Mouse (Mus musculus): ENCODE results near the gene Slc22a28.
"Not testable (repeated sequence)": the region's sequence is repeated elsewhere in the genome, so short reads cannot be mapped to it uniquely, and the experiment has no call there.

Slc22a28 gene

DNA sequence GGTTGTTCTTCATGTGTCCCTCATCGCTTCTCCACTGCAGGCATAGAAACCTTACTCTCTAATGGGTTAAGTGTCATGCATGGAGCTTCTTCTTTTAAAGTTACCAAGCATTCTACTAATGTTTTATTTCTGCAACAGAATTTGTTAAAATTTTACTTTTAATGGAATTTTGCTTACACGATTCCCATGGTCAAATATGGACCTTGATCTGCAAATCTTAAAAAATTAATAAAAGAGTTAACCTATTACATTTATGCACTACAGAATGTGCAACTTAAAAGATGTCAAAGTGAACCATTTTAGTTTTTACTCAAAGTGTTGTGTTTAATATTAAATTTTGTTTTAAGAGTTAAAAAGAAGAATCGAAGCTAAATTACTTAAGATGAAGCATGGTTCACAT is at the start of gene Slc22a28:
TSS of gene Slc22a28 (minus strand) at position 102 of the 400 bp plus-strand sequence.
- ATAC-seq (ENCODE audit: low TSS enrichment) = not testable (repeated sequence)

DNA sequence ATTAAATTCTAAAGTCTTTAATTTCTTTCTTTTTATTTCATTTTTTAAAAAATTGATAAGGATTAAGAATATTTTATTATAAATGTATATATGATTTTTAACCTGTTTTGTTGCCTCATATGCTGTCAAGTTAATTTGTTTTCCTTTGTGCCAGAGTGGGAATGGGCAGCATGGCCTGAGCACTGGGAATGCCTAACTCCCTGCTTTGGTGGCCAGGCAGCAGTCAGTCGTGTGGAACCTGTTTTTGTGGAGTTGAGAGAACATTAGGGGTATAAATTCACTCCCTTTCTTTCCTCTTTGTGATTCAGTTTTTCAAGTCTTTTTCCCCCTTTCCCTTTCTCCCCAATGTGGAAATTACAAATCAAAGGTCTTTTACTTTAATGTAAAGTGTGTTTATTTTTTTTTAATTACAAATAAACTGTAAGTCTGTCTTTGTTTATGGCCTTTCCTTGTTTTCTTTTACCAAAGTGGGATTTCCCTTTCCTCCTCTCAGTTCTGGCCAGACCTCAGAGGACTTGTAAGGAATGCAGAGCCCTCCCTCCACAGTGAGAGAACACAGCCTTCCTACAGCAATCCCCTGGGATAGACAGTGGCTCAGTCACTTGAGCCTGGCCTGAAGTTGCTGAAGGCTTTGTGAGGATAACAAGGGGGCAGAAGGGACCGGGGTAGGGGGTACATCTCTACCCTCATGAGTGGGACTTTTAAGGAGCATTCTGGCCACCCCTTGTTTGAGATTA is 17.2 kb upstream of the Slc22a28 start:
- ATAC-seq (ENCODE audit: low TSS enrichment) = no peak

DNA sequence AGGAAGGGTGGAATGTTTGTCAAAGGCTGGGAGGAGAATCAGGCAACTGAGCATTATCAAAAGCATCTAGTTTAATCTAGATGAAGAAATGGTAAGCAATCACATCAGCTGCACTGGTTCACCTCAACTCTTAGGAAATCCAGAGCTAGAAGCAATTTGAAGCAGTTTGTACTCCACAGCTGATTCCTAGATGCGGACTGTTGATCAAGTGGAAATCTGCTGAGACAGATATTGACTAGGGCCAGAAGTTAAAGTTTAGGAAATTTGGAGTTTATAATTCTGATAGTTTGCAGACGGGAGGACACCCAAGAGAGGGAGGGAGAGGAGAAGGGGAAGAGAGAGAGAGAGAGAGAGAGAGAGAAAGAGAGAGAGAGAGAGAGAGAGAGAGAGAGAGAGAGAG is 10.9 kb upstream of the Slc22a28 start:
- not testable (repeated sequence) for ATAC-seq (ENCODE audit: low TSS enrichment)

DNA sequence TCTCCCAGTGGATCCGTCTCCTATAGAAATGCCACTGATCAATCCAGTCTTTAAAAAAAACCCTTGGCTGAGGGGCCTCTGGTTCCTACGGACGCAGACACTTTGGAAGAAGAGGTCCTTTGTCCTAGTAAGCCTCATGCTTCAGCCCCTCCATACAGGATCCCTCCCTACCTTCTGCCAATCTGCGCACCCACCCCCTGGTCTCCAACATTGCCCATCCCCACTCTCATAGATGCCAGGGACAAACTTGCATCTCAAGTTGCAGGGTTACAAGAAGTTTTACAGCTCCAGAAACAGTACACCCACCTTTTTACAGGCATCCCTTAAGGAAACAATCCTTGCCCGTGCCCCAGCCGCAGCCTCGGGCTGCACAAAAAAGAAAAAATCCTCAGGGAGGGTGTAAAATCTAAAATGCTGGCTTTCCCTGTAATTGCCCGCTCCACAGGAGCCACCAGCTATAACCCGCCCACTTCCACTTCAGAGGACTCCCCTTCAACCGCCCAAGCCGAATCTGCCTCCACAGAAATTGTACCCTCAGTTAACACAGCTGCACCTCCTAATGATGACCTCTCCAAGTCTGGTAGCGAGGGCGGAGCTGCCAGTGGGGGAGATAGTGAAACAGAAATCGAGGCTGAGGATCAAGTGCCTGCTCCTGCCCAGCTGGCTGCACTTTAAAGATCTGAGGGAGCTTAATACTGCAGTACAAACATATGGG is 2.5 kb upstream of the Slc22a28 start:
- not testable (repeated sequence) for ATAC-seq (ENCODE audit: low TSS enrichment)

DNA sequence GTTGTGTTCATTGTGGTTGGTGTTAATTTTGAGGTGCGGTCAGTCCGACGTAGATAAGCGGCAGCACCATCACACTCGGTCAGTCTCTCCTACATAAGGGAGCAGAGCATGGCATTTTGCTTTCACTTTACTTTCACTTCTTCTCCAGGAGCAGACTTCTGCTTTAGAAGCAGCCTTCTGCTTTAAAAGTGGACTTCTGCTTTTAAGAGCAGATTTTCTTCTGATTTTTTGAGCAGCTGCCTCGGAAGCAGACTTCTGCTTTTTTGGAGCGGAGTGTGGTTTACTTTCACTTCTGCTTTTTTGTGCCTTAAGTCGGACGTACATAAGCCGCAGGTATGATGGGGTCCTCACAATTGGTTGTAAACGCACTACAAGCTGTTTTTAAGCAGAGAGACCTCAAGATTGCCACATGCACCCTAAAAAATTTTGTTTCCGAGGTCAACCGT is 111.9 kb downstream of the Slc22a28 start:
- ATAC-seq (ENCODE audit: low TSS enrichment) = no peak

DNA sequence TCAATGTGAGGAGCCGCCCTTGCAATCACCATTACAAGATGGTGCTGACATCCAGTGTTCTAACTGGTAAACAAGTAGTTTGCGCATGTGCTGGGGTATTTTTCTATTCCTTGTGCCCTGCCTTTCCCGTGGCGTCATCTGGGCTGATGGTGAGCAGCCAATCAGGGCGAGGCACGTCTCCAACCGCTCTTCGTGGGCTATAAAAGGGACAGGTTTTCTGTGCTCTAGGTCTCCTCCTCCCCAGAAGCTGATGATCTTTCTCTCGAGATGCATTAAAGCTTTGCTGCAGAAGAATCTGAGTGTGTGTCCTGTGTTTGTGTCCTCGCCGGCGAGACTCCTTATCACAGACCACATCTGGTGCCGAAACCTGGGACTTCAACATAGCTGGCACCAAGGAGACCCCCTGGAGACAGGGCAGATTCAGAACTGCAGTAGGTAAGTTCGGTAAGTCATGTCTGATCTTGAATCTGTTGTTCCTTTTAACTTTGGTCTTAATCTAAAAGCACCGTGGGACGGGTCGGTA is 112.4 kb downstream of the Slc22a28 start:
- not testable (repeated sequence) for ATAC-seq (ENCODE audit: low TSS enrichment)

DNA sequence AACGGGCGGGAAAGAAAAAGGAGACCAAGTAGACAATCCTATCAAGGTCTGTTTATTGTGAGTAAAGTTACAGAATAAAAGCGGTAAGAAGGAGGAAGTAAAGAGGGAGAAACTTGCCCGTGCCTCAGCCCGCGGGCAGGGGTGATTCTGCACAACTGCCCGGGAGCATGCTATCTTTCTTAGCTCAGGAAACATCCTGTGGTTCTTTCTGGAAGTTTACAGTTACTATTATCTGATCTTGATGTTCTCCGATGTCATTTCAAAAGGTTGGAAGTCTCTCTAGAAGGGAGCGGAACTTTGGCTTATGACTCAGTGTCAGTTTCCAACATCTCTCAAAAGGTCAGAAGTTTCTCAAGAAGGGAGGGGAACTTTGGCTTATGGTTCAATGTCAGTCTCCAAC is 113.2 kb downstream of the Slc22a28 start:
- not testable (repeated sequence) for ATAC-seq (ENCODE audit: low TSS enrichment)

All from frontal cortex, adult (tissue).